Mouse (Mus musculus): ENCODE results near the gene Prickle3. TPM values are rescaled to one million over a fixed set of nuclear protein-coding genes. Genes with fewer than 3 reads are reported as not detected.

The Prickle3 gene
- total RNA-seq, 2 experiments from 2014 or later: 8.9 to 9.5 TPM

Other genes starting within 250 kb of the Prickle3 start
- gene Foxp3, start 83.6 kb upstream of the Prickle3 start, total RNA-seq (2021): under 1 TPM in 1 of 2 experiments, not detected in 1; 0.15 TPM
- 1 to 10 TPM; 2.6 to 3.4 TPM for gene Ppp1r3f, start 83.0 kb upstream of the Prickle3 start, total RNA-seq (2021)
- 10 to 100 TPM; 13.8 to 15.0 TPM for gene Ccdc22, start 51.7 kb upstream of the Prickle3 start, total RNA-seq (2021)
- not detected for gene Cacna1f, start 50.2 kb upstream of the Prickle3 start, total RNA-seq (2021)
- under 1 TPM; 0.83 to 0.98 TPM for gene Syp, start 18.8 kb upstream of the Prickle3 start, total RNA-seq (2021)
- 100 to 1,000 TPM in 1 of 2 experiments, 10 to 100 TPM in 1; 82.9 to 104 TPM for gene Plp2, start 14.1 kb downstream of the Prickle3 start, total RNA-seq (2021)
- gene Magix, start 24.0 kb downstream of the Prickle3 start, total RNA-seq (2021): 1 to 10 TPM; 1.3 to 1.8 TPM
- gene Gpkow, start 39.9 kb downstream of the Prickle3 start, total RNA-seq (2021): 10 to 100 TPM; 22.6 to 26.6 TPM
- gene Wdr45, start 57.1 kb downstream of the Prickle3 start, total RNA-seq (2021): 10 to 100 TPM; 25.6 to 30.7 TPM
- not detected for gene Gm45208, start 65.0 kb downstream of the Prickle3 start, total RNA-seq (2021)
- gene Praf2, start 71.2 kb downstream of the Prickle3 start, total RNA-seq (2021): 10 to 100 TPM; 18.5 to 18.7 TPM
- gene Ccdc120, start 93.6 kb downstream of the Prickle3 start, total RNA-seq (2021): 1 to 10 TPM; 2.7 to 4.0 TPM
- 10 to 100 TPM; 16.9 to 19.4 TPM for gene Tfe3, start 105.3 kb downstream of the Prickle3 start, total RNA-seq (2021)
- gene Gripap1, start 132.5 kb downstream of the Prickle3 start, total RNA-seq (2021): 10 to 100 TPM; 24.7 to 34.9 TPM
- gene Kcnd1, start 165.0 kb downstream of the Prickle3 start, total RNA-seq (2021): 1 to 10 TPM; 1.3 to 1.5 TPM
- 10 to 100 TPM; 36.5 to 37.6 TPM for gene Otud5, start 184.1 kb downstream of the Prickle3 start, total RNA-seq (2021)
- 1 to 10 TPM; 1.8 TPM for gene Pim2, start 221.0 kb downstream of the Prickle3 start, total RNA-seq (2021)
- 10 to 100 TPM; 17.0 to 21.2 TPM for gene Slc35a2, start 226.8 kb downstream of the Prickle3 start, total RNA-seq (2021)
- 10 to 100 TPM; 39.3 to 51.3 TPM for gene Pqbp1, start 242.0 kb downstream of the Prickle3 start, total RNA-seq (2021)
- 10 to 100 TPM; 61.6 to 63.1 TPM for gene Timm17b, start 242.1 kb downstream of the Prickle3 start, total RNA-seq (2021)